Mouse (Mus musculus) regulatory T cell (primary cell): ENCODE measurements at regions not wholly inside any gene's neighbourhood (a gene's known extent, or its start where the extent isn't known, plus 50 kb on each side); places are given as distances from the start of the nearest gene placed in this dataset.

Experiments
- in situ Hi-C: fragments of 300-600 bp; cut with MboI, MseI; formaldehyde crosslinking; loops from one replicate; pipeline ENCODE4 v1.15.1; 2025; ENCODE audit warnings: high pct_unique_total_duplicates

DNA sequence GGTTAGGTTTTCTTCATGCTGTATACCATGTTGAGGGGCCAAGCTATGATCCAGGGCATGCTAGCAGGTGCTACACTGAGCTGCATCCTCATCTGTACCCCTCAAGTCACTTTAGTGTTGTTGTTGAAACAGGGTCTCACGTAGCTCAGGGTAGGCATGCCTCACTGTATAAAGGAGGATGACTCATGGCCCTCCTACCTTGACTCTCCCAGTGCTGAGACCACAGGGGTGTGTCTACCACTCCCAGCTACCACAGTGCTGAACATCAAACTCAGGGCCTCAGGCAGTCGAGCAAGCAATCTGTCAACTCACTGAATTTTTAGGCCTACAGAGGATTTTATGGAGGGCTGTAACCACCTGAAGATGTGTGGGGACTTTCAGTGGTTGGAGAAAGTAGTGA lies 258.5 kb downstream of the Ankrd50 start:
- in situ Hi-C loops: no loop called here

- in situ Hi-C loops: loop anchor here (5.0 kb wide), 2 partner anchors 615 to 750 kb away; no protein-coding TSS in a partner anchor
Observed at GRCm38 (mm10) chr3:38221834-38222215, 262.8 kb downstream of the Ankrd50 start.

DNA sequence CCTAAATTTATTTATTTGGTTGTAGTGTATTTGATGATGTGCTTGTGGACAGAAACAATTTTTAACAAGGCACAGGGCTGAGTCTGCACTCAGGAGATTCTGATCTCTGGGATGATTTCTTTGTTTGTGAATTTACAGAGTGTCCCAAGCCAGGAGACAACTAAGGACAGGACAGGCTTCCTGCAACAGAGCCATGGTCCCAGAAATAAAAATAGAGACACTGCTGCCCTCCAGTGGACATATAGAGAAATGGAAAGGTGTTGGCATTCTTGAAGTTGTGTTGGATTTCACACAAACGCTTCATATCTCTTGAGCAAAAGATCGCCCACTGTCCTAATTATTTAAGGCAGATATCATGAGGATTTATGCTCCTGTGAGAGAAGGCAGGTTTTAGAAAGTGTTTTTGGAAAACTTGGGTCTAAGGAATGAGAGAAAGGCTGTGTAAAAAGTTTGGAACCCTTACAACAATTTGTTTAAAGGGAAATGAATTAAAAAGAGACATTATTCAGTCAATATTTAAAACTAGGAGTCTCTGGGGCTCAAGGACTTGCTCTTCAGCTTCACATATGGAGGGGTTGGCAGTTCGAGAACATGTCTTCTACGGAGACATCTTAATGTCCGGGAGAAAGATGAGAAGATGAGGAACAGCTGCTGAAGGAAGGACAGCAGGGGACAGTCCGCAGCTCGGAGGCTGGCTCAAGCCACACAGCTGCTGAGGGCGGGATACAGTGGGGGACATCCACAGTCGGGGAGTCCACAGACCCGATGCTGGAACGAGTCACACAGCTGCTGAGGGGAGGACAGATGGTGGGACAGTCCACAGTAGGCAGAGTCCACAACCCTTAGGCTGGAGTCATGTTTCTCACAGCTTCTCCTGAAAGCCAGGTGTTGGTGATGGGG lies 263.5 kb downstream of the Ankrd50 start:
- in situ Hi-C loops: loop anchor here (5.0 kb wide), 2 partner anchors 614 to 749 kb away; no protein-coding TSS in a partner anchor

- in situ Hi-C loops: no loop called here
Observed at GRCm38 (mm10) chr3:38209081-38209480, 275.6 kb downstream of the Ankrd50 start.

DNA sequence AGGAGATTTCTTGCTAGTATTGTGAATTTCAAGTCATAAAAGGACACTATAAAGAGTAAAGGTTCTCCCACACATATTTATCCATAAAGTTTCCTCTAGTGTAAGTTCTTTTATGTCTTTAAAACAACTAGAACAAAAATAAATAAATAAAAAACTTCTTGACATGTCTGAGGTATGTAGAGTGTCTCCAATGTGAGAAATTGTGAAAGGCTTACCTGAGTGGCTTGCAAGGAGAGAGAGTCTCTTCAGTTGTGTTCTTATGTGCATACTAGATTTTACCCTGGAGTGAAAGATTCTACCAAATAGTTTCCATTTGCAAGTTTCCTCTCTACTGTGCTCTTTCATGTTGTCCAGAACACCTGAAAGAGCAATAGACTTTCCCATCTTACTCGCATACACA lies 276.8 kb downstream of the Ankrd50 start:
- in situ Hi-C loops: no loop called here

DNA sequence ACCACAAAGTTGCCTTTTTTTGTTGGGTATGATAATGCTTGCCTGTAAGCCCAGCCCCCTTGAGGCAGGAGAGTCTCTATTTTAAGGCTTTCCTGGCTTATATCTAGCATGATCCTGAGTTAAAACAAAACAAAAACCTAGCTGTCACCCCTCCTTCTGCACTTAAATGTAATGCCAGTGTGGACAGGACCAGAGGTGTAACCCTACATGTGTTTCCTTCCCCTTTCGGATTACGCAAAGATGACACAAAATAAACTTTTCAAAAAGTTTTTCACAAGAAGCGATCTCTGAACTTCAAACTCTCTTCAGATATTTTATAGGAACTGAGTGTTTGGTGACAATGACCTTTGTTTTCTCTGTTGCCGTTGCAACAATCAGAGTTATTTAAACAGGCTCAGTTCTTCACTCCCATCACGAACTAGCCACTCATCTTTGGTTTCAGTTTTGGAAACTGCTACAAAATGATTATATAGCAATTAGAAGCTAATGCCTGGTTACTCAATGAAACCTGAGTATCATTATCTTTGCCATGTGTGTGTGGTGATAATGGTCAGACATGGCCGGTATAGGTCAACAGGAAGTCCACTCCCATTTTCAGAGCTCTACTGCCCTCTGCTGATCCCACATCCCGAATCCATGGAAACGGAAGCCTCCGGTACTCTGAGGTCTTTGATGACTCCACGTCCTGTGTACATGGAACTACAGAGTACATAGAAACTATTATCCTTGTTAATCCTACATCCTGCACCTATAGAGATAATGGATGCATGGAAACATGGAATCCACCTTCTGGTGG lies 282.6 kb downstream of the Ankrd50 start:
- in situ Hi-C loops: no loop called here

- in situ Hi-C loops: no loop called here
Observed at GRCm38 (mm10) chr3:38194001-38194400, 290.6 kb downstream of the Ankrd50 start.

DNA sequence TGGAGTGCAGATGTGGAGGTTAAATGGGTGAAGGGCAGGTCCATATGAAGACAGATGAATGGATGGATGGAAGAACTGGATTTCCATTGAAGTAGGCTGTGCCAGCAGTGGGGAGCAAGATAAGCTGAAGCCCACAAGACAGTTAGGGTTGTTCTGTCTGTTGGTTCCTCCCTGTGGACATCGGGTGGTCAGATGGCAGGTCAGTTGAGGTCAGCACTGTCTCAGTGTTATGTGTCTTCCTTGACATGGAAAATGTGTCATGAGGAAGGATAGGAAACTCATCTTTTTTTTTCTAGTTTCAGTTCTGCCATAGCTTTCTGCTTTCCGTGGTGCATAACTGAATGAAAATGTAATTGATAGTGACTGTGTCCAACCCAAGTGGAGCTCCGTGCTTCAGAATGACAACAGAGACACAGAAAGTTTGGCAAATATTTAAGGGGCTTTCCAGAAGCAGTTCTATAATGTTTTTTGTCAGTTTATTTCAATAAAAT lies 297.2 kb downstream of the Ankrd50 start:
- in situ Hi-C loops: no loop called here

- in situ Hi-C loops: no loop called here
Observed at GRCm38 (mm10) chr3:38186503-38186902, 298.1 kb downstream of the Ankrd50 start.

- in situ Hi-C loops: no loop called here
Observed at GRCm38 (mm10) chr3:38178295-38178694, 306.3 kb downstream of the Ankrd50 start.

DNA sequence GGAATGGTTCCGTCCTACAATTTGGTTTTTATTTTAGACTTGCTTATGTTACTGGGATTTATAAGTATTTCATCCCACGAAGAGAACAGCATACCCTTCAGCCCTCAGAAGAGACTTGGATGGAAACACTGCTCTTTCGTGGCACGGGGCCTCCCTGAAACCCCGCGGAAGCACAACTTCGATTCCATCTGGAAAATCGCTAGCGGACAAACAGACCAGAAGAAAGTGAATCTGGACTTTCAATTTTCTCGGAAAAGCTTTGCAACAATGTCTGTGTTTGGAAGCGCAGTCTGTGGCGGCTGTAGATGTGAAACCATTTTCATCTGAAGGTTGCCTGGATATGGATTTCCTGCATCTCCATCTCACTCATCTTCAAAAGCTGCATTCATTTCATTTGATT lies 308.7 kb downstream of the Ankrd50 start:
- in situ Hi-C loops: no loop called here

DNA sequence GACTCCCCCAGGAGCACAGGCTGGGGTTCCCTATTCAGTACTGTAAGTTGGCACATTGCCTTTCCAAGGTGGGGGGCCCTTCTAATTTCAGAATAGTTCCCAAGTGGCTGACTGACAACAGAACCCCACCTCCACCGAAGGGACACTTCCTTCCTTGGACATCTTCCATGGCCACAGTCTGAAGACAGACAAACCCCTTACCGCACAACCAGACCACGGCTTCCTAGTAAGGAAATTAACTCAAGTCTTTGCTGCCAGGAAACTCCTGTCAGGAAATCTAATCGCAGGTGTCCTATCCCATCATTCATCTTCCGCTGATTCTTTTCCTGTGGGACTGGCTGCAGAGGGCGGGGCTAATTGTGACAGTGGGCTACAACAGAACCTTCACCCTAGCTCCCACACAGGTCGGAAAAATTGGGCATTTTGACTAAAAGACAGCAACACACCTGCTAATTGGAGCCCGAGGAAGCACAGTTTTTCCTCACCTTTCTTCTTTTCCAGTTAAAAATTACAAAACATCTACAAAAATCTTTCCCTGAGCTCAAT lies 309.8 kb downstream of the Ankrd50 start:
- in situ Hi-C loops: no loop called here

DNA sequence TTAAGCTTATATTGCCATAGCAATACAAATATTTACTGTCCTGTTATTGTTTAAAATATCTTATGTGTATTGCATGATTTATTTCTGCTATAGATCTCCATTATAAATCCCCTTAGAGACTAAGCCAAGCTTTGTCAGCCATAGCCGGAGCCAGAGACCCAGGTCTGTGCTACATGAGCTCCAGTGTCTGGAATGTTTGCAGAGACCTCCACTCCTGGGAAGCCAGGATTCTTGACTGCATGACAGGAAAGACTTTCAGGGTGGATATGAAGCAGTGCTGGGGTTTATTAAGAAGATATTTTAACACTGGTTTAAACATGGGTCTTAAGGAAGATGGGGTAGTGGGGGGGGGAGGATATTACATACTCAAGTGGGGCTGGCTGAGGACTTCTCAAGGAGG lies 332.2 kb downstream of the Ankrd50 start:
- in situ Hi-C loops: no loop called here

- in situ Hi-C loops: no loop called here
Observed at GRCm38 (mm10) chr3:38151821-38152220, 332.8 kb downstream of the Ankrd50 start.

- in situ Hi-C loops: no loop called here
Observed at GRCm38 (mm10) chr3:38146663-38147062, 338.0 kb downstream of the Ankrd50 start.

DNA sequence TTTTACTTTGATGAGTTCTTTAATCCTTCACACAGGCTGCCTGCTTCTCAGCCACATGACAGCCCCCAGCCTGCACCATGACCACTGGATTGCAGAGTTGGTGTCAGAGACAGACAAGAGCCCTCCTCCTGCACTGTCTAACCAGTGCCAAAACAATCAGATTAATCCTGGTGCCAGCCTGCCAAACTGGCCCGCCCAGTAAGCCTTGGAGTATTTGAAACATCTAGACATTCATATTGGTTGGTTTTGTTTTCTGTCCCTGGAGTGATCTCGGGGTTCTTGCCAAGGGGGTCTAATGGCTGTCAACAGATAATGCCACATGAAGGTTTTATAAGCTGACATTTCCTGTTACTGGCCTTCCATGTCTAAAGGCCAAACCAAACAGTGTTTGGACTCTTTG lies 339.2 kb downstream of the Ankrd50 start:
- in situ Hi-C loops: no loop called here

DNA sequence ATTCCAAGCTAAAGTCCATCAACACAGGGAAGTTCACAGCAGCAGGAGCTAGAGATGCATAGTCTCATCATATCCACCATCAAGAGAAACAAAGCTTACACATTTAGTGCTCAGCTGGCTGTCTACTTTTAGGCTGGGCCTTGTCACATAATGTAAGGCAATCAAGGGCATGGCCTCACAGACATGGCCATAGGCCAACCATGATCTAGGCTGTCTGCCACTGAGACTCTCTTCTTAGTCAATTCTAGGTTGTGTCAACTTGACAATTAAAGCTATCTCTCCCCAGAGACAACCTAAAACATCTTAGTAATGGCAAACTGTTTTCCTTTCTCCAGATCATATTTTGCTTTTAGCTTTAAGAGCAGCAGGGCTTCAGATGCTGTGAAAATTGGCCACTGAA lies 340.0 kb downstream of the Ankrd50 start:
- in situ Hi-C loops: loop anchor here (5.0 kb wide), 1 partner anchor 53 kb away; no protein-coding TSS in a partner anchor

DNA sequence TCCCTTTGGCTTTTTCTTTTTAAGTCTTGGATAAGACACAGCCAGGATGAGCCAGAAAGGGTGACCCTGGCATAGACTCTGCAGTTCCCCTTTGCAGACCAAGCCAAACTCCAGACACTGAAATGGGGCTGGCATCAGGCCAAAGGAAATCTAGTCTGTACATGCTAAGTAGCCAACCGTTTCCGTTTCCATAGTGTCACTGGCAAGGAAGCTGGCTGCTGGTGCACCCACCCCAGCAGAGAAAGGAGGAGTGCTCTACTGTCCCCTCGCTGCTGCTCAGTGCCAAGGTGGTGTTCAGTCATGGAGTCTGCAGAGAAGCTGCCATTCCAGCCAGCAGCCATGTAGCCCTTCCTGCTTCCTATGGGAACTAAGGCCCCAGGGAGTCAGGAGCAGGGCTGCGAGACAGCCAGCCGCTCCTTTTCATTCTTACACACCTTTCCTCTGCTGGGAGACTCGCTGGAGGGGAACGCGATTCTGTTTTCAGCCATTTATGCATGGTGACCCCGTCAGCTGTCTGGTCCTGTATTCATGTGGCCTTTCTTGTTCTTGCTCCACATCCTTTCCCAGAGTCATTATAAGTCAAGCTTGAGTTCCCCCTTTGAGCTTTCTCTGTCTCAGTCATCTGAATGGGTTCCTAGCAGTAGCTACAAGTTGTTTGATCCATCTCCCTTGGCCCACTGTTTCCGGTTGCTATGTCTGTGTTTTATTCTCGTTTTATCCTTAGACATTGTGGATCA lies 341.3 kb downstream of the Ankrd50 start:
- in situ Hi-C loops: loop anchor here (5.0 kb wide), 1 partner anchor 54 kb away; no protein-coding TSS in a partner anchor

- in situ Hi-C loops: no loop called here
Observed at GRCm38 (mm10) chr3:38139387-38139786, 345.3 kb downstream of the Ankrd50 start.

GRCm38 (mm10) chr3:38138014-38138413 lies 346.6 kb downstream of the Ankrd50 start:
- in situ Hi-C loops: no loop called here

DNA sequence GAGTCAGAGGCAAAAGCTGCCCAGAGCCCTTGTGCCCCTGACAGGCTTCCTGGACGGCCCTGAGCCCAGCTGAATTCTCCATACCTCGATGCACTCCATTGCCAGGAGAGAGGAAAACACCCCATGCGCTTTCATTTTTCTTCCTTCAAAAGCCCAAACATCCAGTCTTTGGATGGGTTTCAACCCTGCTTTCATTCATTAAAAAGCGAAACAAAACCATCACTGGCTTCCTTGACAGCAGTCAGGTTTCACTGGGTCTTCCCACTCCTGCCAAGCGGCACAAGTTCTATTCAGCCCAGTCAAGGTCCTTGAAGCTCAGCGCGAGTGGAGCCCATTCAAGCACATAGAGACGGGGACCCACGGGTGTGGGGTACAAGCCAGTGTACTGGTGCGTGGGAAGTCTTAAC lies 348.8 kb downstream of the Ankrd50 start:
- in situ Hi-C loops: no loop called here
